ENCODE assay signal across 13 mouse cellular contexts in the genomic region with DNA sequence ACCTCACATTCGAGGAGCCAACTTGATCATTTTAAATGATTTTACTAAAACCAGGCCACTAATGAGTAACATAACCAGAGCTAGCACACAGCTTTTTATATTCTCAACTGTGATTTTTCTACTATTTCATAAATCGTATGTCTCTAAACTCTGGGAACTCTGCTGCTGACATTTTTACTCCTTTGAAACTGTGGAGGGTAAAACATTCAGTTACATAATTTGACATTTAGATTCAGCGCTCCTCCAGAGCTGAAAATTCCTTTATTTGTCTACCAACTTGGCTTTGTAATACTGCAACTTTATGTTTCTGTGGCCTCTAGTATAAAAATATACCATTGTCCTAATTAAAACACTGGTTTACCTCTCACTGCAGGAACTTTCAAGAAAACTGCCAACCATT.
"Had no signal": no experiment of that assay in that cellular context is flagged by ENCODE, and none has a peak within 500 bp of the region (broad histone marks: within the 10 kb centered on the region; RNA-seq: fewer than 3 reads in every experiment).

No protein-coding gene starts in this region.

- DNase-seq: lung, adult 18-20 months; lung, embryonic 14.5 days; lung, postnatal 10 days; lung, postnatal 4 days; midbrain, embryonic 14.5 days; retina, postnatal 1 day; right cerebral cortex, adult 18-20 months; right cerebral cortex, postnatal 25 days; right cerebral cortex, postnatal 4 days; spleen, adult 18-20 months; thymus, adult 2 months; thymus, postnatal 25 days had no signal

- ATAC-seq: midbrain, embryonic 16.5 days had no signal
